Mouse (Mus musculus): ENCODE results near the gene Eif1ad. TPM values are rescaled to one million over a fixed set of nuclear protein-coding genes. Genes with fewer than 3 reads are reported as not detected.

Eif1ad gene
- polyA plus RNA-seq, 2 experiments from 2014 or later, result 46.1 to 57.1 TPM

DNA sequence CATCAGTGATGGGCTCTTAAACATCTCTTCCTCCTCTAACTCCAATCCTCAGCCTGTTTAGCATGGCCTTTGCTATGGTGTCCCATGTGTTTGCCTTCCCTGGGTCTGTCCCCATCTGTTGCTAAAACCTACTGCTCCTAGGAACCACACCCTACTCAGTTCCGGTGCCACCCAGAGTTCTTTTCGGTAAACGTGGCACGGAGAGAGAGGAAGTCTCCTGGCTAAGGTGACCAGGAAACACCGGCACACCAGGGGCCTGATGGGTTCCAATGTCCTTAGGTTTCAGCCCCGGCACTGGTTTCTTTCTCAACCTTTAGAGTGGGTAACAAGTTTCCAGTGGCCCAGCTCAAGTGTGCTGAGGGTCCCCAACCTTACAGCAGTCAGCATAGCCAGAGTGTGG, 54.0 kb downstream of the Eif1ad start:
- ATAC-seq, result no peak

Other genes starting within 250 kb of the Eif1ad start
- gene Klc2, start 248.2 kb upstream of the Eif1ad start, polyA plus RNA-seq (2017; shearing (Covaris generic)), result 1 to 10 TPM; 4.3 to 5.0 TPM
- 10 to 100 TPM; 16.5 to 21.9 TPM for gene Pacs1, start 93.6 kb upstream of the Eif1ad start, polyA plus RNA-seq (2017; shearing (Covaris generic))
- gene Sf3b2, start 71.3 kb upstream of the Eif1ad start, polyA plus RNA-seq (2017; shearing (Covaris generic)), result 100 to 1,000 TPM; 341 to 465 TPM
- gene Gal3st3, start 68.4 kb upstream of the Eif1ad start, polyA plus RNA-seq (2017; shearing (Covaris generic)), result under 1 TPM in 1 of 2 experiments, not detected in 1; 0.15 TPM
- gene Catsper1, start 31.0 kb upstream of the Eif1ad start, polyA plus RNA-seq (2017; shearing (Covaris generic)), result not detected
- 1 to 10 TPM; 2.7 to 3.2 TPM for gene Cst6, start 17.2 kb upstream of the Eif1ad start, polyA plus RNA-seq (2017; shearing (Covaris generic))
- gene Banf1, start 427 bp downstream of the Eif1ad start, polyA plus RNA-seq (2017; shearing (Covaris generic)), result 100 to 1,000 TPM; 246 to 256 TPM
- 10 to 100 TPM; 18.1 to 30.1 TPM for gene Sart1, start 22.0 kb downstream of the Eif1ad start, polyA plus RNA-seq (2017; shearing (Covaris generic))
- gene Tsga10ip, start 35.8 kb downstream of the Eif1ad start, polyA plus RNA-seq (2017; shearing (Covaris generic)), result not detected
- 10 to 100 TPM; 56.0 to 57.2 TPM for gene Drap1, start 58.2 kb downstream of the Eif1ad start, polyA plus RNA-seq (2017; shearing (Covaris generic))
- 10 to 100 TPM; 20.8 to 28.7 TPM for gene AI837181, start 58.4 kb downstream of the Eif1ad start, polyA plus RNA-seq (2017; shearing (Covaris generic))
- not detected for gene Fosl1, start 80.8 kb downstream of the Eif1ad start, polyA plus RNA-seq (2017; shearing (Covaris generic))
- gene Ccdc85b, start 91.2 kb downstream of the Eif1ad start, polyA plus RNA-seq (2017; shearing (Covaris generic)), result under 1 TPM; 0.48 to 0.83 TPM
- 100 to 1,000 TPM in 1 of 2 experiments, 10 to 100 TPM in 1; 86.2 to 159 TPM for gene Fibp, start 93.9 kb downstream of the Eif1ad start, polyA plus RNA-seq (2017; shearing (Covaris generic))
- 100 to 1,000 TPM; 136 to 191 TPM for gene Ctsw, start 101.8 kb downstream of the Eif1ad start, polyA plus RNA-seq (2017; shearing (Covaris generic))
- 1 to 10 TPM; 1.5 to 4.6 TPM for gene Efemp2, start 107.2 kb downstream of the Eif1ad start, polyA plus RNA-seq (2017; shearing (Covaris generic))
- 10 to 100 TPM; 44.8 to 51.5 TPM for gene Mus81, start 121.7 kb downstream of the Eif1ad start, polyA plus RNA-seq (2017; shearing (Covaris generic))
- gene Cfl1, start 123.7 kb downstream of the Eif1ad start, polyA plus RNA-seq (2017; shearing (Covaris generic)), result 1,000 to 10,000 TPM; 1,977 to 2,151 TPM
- not detected for gene 1700020D05Rik, start 137.0 kb downstream of the Eif1ad start, polyA plus RNA-seq (2017; shearing (Covaris generic))
- 10 to 100 TPM; 20.2 to 23.6 TPM for gene Snx32, start 143.8 kb downstream of the Eif1ad start, polyA plus RNA-seq (2017; shearing (Covaris generic))
- gene Ovol1, start 193.9 kb downstream of the Eif1ad start, polyA plus RNA-seq (2017; shearing (Covaris generic)), result not detected
- 1 to 10 TPM; 3.8 to 7.4 TPM for gene Ap5b1, start 201.3 kb downstream of the Eif1ad start, polyA plus RNA-seq (2017; shearing (Covaris generic))
- 100 to 1,000 TPM in 1 of 2 experiments, 10 to 100 TPM in 1; 55.0 to 102 TPM for gene Rnaseh2c, start 235.1 kb downstream of the Eif1ad start, polyA plus RNA-seq (2017; shearing (Covaris generic))
- gene Kat5, start 243.5 kb downstream of the Eif1ad start, polyA plus RNA-seq (2017; shearing (Covaris generic)), result 10 to 100 TPM; 38.8 to 84.9 TPM

Data from CD4-positive, CD25-positive, alpha-beta regulatory T cell, adult 4 months (primary cell).